Mouse (Mus musculus) MEL (cell line): ENCODE measurements around the gene Mpnd. TPM values are rescaled to one million over a fixed set of nuclear protein-coding genes. Genes with fewer than 3 reads are reported as not detected.

Source experiments
- DNase-seq: peaks from one replicate; pipeline ENCODE4 v3.0.0; 2011; ENCODE audit warnings: low read depth, low spot score
- H3K27ac ChIP-seq: 2 replicates; pipeline ENCODE4 v1.5.1; 2012; ENCODE audit warnings: low read depth, mild to moderate bottlenecking, control low read depth, low read length, moderate library complexity; ENCODE audit not compliant: control insufficient read depth
- H3K27me3 ChIP-seq, 2 experiments: fragments of 150-350 bp in 1 of 2; sonication (generic) in 1 of 2; 2 replicates each; pipeline ENCODE4 v1.6.1; 2012; ENCODE audit warnings: low read length in 2 of 2, mild to moderate bottlenecking in 2 of 2, improper control_type of control experiment in 1 of 2, moderate library complexity in 1 of 2; ENCODE audit not compliant: insufficient read depth in 2 of 2, control insufficient read depth in 1 of 2
- H3K36me3 ChIP-seq, 2 experiments: 2 replicates each; pipeline ENCODE4 v1.6.1; 2012 to 2014; ENCODE audit warnings: low read length in 2 of 2, improper control_type of control experiment in 1 of 2, inconsistent platforms in 1 of 2, mild to moderate bottlenecking in 1 of 2; ENCODE audit not compliant: insufficient read depth in 2 of 2, control insufficient read depth in 1 of 2
- H3K4me1 ChIP-seq, 2 experiments: fragments of 150-350 bp in 1 of 2; sonication (generic) in 1 of 2; 2 replicates each; pipeline ENCODE4 v1.6.1; 2012; ENCODE audit warnings: low read length in 2 of 2, improper control_type of control experiment in 1 of 2, mild to moderate bottlenecking in 1 of 2; ENCODE audit not compliant: insufficient read depth in 2 of 2, control insufficient read depth in 1 of 2
- H3K4me3 ChIP-seq, 2 experiments: fragments of 150-350 bp in 1 of 2; sonication (generic) in 1 of 2; 2 replicates each; pipeline ENCODE4 v1.5.1; 2012; ENCODE audit warnings: low read depth in 2 of 2, low read length in 2 of 2, mild to moderate bottlenecking in 2 of 2, moderate library complexity in 2 of 2, control low read depth in 1 of 2, improper control_type of control experiment in 1 of 2; ENCODE audit not compliant: control insufficient read depth in 1 of 2, insufficient read depth in 1 of 2
- H3K79me2 ChIP-seq: 2 replicates; pipeline ENCODE4 v1.6.1; 2012; ENCODE audit warnings: mild to moderate bottlenecking, low read length, moderate library complexity; ENCODE audit not compliant: control insufficient read depth, poor library complexity, insufficient read depth
- H3K9ac ChIP-seq: 2 replicates; pipeline ENCODE4 v1.6.1; 2012; ENCODE audit warnings: low read depth, mild to moderate bottlenecking, control low read depth, low read length, moderate library complexity; ENCODE audit not compliant: control insufficient read depth, poor library complexity, severe bottlenecking
- H3K9me3 ChIP-seq: fragments of 150-350 bp; sonication (generic); replicated peaks from 2 replicates; pipeline ENCODE4 v1.6.1; 2012; ENCODE audit warnings: mild to moderate bottlenecking, low read length, improper control_type of control experiment, moderate library complexity; ENCODE audit not compliant: insufficient read depth
- BHLHE40 ChIP-seq: IDR thresholded peaks from 2 replicates; pipeline ENCODE4 v1.6.1; 2012; ENCODE audit warnings: low read depth, mild to moderate bottlenecking, inconsistent platforms, low read length, improper control_type of control experiment, borderline replicate concordance
- CHD1 ChIP-seq: IDR thresholded peaks from 2 replicates; pipeline ENCODE4 v1.6.1; 2012; ENCODE audit warnings: low read depth, mild to moderate bottlenecking, inconsistent platforms, low read length, improper control_type of control experiment
- CTCF ChIP-seq, 3 experiments: IDR thresholded peaks in 2 of 3; conservative IDR thresholded peaks in 1 of 3; 2 replicates each; pipeline ENCODE4 v1.5.1; 2011 to 2012; ENCODE audit warnings: low read length in 3 of 3, low read depth in 2 of 3, mild to moderate bottlenecking in 2 of 3, improper control_type of control experiment in 1 of 3, inconsistent platforms in 1 of 3, mixed read lengths in 1 of 3, moderate library complexity in 1 of 3; ENCODE audit not compliant: control insufficient read depth in 1 of 3, insufficient read depth in 1 of 3, poor library complexity in 1 of 3, severe bottlenecking in 1 of 3
- EP300 ChIP-seq, 2 experiments: IDR thresholded peaks; 2 replicates each; pipeline ENCODE4 v1.6.1; 2011; ENCODE audit warnings: improper control_type of control experiment in 2 of 2, low read length in 2 of 2, low read depth in 1 of 2, mild to moderate bottlenecking in 1 of 2
- ETS1 ChIP-seq: IDR thresholded peaks from 2 replicates; pipeline ENCODE4 v1.6.1; 2012; ENCODE audit warnings: low read depth, mild to moderate bottlenecking, inconsistent platforms, low read length, improper control_type of control experiment, moderate library complexity
- GATA1 ChIP-seq: IDR thresholded peaks from 2 replicates; pipeline ENCODE4 v1.6.1; 2011; ENCODE audit warnings: low read depth, low read length, improper control_type of control experiment
- HCFC1 ChIP-seq: IDR thresholded peaks from 2 replicates; pipeline ENCODE4 v1.6.1; 2012; ENCODE audit warnings: low read depth, mild to moderate bottlenecking, inconsistent platforms, low read length, improper control_type of control experiment, moderate library complexity
- KAT2A ChIP-seq: conservative IDR thresholded peaks from 2 replicates; pipeline ENCODE4 v1.6.1; 2012; ENCODE audit warnings: low read depth, low read length, improper control_type of control experiment, inconsistent platforms
- MAFK ChIP-seq: IDR thresholded peaks from 2 replicates; pipeline ENCODE4 v1.6.1; 2011; ENCODE audit warnings: low read depth, mild to moderate bottlenecking, low read length, improper control_type of control experiment, borderline replicate concordance
- MAX ChIP-seq: IDR thresholded peaks from 2 replicates; pipeline ENCODE4 v1.6.1; 2011; ENCODE audit warnings: low read length, improper control_type of control experiment
- MEF2A ChIP-seq: IDR thresholded peaks from 2 replicates; pipeline ENCODE4 v1.6.1; 2014; ENCODE audit warnings: low read depth, mild to moderate bottlenecking, inconsistent platforms, low read length, improper control_type of control experiment; ENCODE audit not compliant: poor library complexity, insufficient replicate concordance, severe bottlenecking; ENCODE audit errors: extremely low read depth
- MYB ChIP-seq: IDR thresholded peaks from 2 replicates; pipeline ENCODE4 v1.6.1; 2011; ENCODE audit warnings: mild to moderate bottlenecking, low read depth, low read length, improper control_type of control experiment
- MYC ChIP-seq: IDR thresholded peaks from 2 replicates; pipeline ENCODE4 v1.6.1; 2011; ENCODE audit warnings: low read depth, mild to moderate bottlenecking, low read length, improper control_type of control experiment, moderate library complexity
- POLR2A ChIP-seq, 2 experiments: IDR thresholded peaks; 2 replicates each; pipeline ENCODE4 v1.6.1; 2011 to 2012; ENCODE audit warnings: low read length in 2 of 2, mild to moderate bottlenecking in 2 of 2, control low read depth in 1 of 2, improper control_type of control experiment in 1 of 2, low read depth in 1 of 2, moderate library complexity in 1 of 2; ENCODE audit not compliant: control insufficient read depth in 1 of 2, insufficient read depth in 1 of 2, poor library complexity in 1 of 2
- POLR2AphosphoS2 ChIP-seq: IDR thresholded peaks from 2 replicates; pipeline ENCODE4 v1.6.1; 2011; ENCODE audit warnings: low read length, improper control_type of control experiment
- POLR2AphosphoS5 ChIP-seq: IDR thresholded peaks from 2 replicates; pipeline ENCODE4 v1.6.1; 2012; ENCODE audit warnings: low read depth, borderline replicate concordance, mild to moderate bottlenecking, inconsistent platforms, low read length, moderate library complexity, mixed read lengths
- SMC3 ChIP-seq: IDR thresholded peaks from 2 replicates; pipeline ENCODE4 v1.6.1; 2011; ENCODE audit warnings: low read depth, low read length, improper control_type of control experiment
- TAL1 ChIP-seq: IDR thresholded peaks from 2 replicates; pipeline ENCODE4 v1.6.1; 2012; ENCODE audit warnings: mild to moderate bottlenecking, inconsistent platforms, low read length, moderate library complexity, mixed read lengths
- TCF12 ChIP-seq: IDR thresholded peaks from 2 replicates; pipeline ENCODE4 v1.6.1; 2014; ENCODE audit warnings: low read depth, mild to moderate bottlenecking, inconsistent platforms, low read length, improper control_type of control experiment, moderate library complexity
- UBTF ChIP-seq: IDR thresholded peaks from 2 replicates; pipeline ENCODE4 v1.6.1; 2012; ENCODE audit warnings: low read depth, mild to moderate bottlenecking, inconsistent platforms, low read length, improper control_type of control experiment, moderate library complexity, borderline replicate concordance; ENCODE audit not compliant: insufficient read depth
- USF1 ChIP-seq: IDR thresholded peaks from 2 replicates; pipeline ENCODE4 v1.6.1; 2014; ENCODE audit warnings: low read depth, mild to moderate bottlenecking, inconsistent platforms, low read length, improper control_type of control experiment, moderate library complexity
- USF2 ChIP-seq, 2 experiments: IDR thresholded peaks; 2 replicates each; pipeline ENCODE4 v1.6.1; 2011 to 2012; ENCODE audit warnings: improper control_type of control experiment in 2 of 2, low read length in 2 of 2, borderline replicate concordance in 1 of 2, inconsistent platforms in 1 of 2, low read depth in 1 of 2, mild to moderate bottlenecking in 1 of 2; ENCODE audit not compliant: insufficient read depth in 1 of 2
- ZC3H11A ChIP-seq: IDR thresholded peaks from 2 replicates; pipeline ENCODE4 v1.6.1; 2012; ENCODE audit warnings: low read depth, mild to moderate bottlenecking, inconsistent platforms, low read length, improper control_type of control experiment
- polyA plus RNA-seq, 2 experiments: library from polyadenylated mRNA; stranded (reverse) in 1 of 2; unstranded in 1 of 2; fragments of >175 nt in 1 of 2; fragments of >200 nt in 1 of 2; gene quantifications; 2 replicates each; pipeline versions ENCODE4 v1.2.1 to v1.2.4; 2012; ENCODE audit warnings: low replicate concordance in 2 of 2, low read depth in 1 of 2; ENCODE audit not compliant: insufficient read length in 2 of 2, insufficient read depth in 1 of 2, missing spikeins in 1 of 2
- total RNA-seq: library from RNA; depleted of rRNA; stranded (reverse); fragments of 300-350 nt; gene quantifications from 2 replicates; pipeline ENCODE4 v1.2.3, GENCODE M21; 2012

The Mpnd gene
- total and polyA plus RNA-seq, 3 experiments: 3.9 to 18.3 TPM; not detected in 1

DNA sequence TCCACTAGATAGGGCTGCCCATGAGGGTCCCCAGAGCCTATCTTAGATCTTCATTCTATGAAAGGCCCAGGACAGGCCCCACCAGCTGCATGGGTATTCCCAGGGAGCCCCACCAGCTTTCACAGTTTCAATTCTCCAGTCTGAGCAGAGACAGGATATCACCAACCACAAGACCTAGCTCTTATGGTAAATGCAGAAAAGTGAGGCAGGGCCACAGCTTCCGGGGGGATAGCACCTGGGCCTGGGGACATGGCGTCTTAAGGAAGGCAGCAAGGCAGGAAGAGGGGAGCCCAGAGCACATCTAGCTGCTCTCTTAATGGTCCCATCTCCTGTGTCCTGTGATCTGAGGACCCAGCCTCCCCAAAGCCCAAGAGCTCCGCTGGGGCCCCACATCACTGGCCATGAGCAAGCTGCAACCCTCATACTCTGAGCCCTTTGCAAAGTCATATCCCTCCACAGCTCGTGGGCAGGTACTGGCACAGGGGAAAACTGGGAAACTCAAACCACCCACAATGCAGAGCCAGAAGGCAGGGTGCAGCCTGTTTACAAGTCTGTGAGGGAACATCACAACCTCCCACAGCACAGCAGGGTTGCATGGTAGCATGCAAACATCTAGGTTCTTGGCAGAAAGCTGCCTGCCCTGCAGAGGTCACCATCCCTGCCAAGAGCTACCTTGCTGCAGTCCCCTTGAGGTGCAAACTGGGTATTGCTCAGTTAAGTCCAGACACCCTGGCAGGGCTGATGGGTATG, 15.8 kb downstream of the Mpnd start:
- Histone ChIP-seq H3K9ac (no peak overlapping the region), H3K4me3 (no peak overlapping the region), H3K27ac (no peak overlapping the region), H3K27me3 (no peaks in the 10 kb centered on the region), H3K4me1 (no peaks in the 10 kb centered on the region), H3K36me3 (peaks cover 0 to 3% of the 10 kb centered on the region in 2 experiments; a peak in 2 of 4 replicates), H3K79me2 (peaks cover 5% of the 10 kb centered on the region), H3K9me3 (no peaks in the 10 kb centered on the region)
- DNase-seq: no peak
- TF ChIP-seq MEF2A (no peak), MAFK (no peak), POLR2AphosphoS5 (no peak), UBTF (no peak), MYB (no peak), GATA1 (no peak), USF1 (no peak), CTCF (IDR thresholded peaks at IDR 0.05 in 2 of 3, conservative IDR thresholded peaks at IDR 0.05 in 1 of 3; ENCODE audit: control insufficient read depth in 1 of 3, insufficient read depth in 1 of 3, low read depth in 2 of 3, low read length in 3 of 3, poor library complexity in 1 of 3, severe bottlenecking in 1 of 3) (no peak), ZC3H11A (no peak), TCF12 (no peak), MYC (no peak), USF2 (IDR thresholded peaks at IDR 0.05; ENCODE audit: borderline replicate concordance in 1 of 2, insufficient read depth in 1 of 2, low read depth in 1 of 2, low read length in 2 of 2) (no peak), POLR2AphosphoS2 (no peak), KAT2A (no peak), POLR2A (IDR thresholded peaks at IDR 0.05; ENCODE audit: control insufficient read depth in 1 of 2, insufficient read depth in 1 of 2, low read depth in 1 of 2, low read length in 2 of 2, poor library complexity in 1 of 2) (no peak), SMC3 (no peak), EP300 (IDR thresholded peaks at IDR 0.05; ENCODE audit: low read depth in 1 of 2, low read length in 2 of 2) (no peak)

DNA sequence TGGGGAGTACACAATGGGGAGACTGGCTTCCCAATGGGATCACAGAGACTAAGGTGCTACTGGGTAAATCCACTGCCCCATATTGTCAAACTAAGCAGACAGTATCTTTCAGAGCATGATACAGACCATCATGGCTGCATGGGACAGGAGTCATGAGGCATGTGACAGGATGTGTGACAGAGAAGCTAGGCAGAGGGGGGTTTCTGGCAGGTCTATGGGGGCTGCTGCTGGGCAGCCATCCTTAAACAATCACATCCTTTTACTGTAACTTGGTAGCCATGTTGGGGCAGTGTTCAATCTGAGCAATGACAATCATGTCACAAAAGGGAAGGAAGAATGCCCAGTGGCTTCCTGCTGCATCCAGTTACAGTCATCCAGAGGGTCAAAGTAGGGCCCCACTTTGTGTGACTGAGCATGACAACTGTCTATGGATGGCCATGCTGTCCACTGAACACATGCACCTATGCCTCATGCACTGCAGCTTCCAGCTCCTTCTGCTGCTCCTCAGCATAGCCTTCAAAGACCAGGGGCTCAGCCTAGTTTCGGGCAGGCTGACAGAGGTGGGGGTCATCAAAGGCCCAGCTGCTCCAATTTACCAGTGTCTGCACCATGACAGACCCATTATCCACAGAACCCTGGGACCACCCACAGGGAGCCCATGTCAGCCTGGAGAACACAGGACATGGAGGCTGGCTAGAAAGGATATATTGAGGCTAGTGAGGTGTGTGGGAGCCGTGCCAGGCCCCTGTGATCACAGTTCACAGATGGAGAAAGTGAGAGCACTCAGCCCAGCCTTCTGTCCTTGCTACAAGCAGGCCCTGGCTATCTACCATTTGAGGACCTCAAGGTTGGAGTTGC, 16.8 kb downstream of the Mpnd start:
- H3K27me3 ChIP-seq: no peaks in the 10 kb centered on the region
- no peak overlapping the region for H3K4me3 ChIP-seq
- H3K36me3 ChIP-seq: peaks cover 0 to 3% of the 10 kb centered on the region in 2 experiments; a peak in 1 of 4 replicates
- H3K79me2 ChIP-seq: peaks cover 13% of the 10 kb centered on the region
- no peak for TF ChIP-seq MYB
- no peak for TF ChIP-seq CTCF (IDR thresholded peaks at IDR 0.05 in 2 of 3, conservative IDR thresholded peaks at IDR 0.05 in 1 of 3; ENCODE audit: control insufficient read depth in 1 of 3, insufficient read depth in 1 of 3, low read depth in 2 of 3, low read length in 3 of 3, poor library complexity in 1 of 3, severe bottlenecking in 1 of 3)
- TF ChIP-seq CHD1: no peak
- TF ChIP-seq MYC: no peak
- no peak for TF ChIP-seq UBTF
- TF ChIP-seq TAL1: no peak
- TF ChIP-seq SMC3: no peak
- no peak for TF ChIP-seq ETS1
- TF ChIP-seq MAX: no peak
- no peak for TF ChIP-seq HCFC1
- no peak for TF ChIP-seq EP300 (IDR thresholded peaks at IDR 0.05; ENCODE audit: low read depth in 1 of 2, low read length in 2 of 2)
- TF ChIP-seq BHLHE40: no peak
- no peak for TF ChIP-seq TCF12
- H3K27ac ChIP-seq: no peak overlapping the region
- H3K9me3 ChIP-seq: no peaks in the 10 kb centered on the region
- DNase-seq: no peak
- no peaks in the 10 kb centered on the region for H3K4me1 ChIP-seq
- H3K9ac ChIP-seq: no peak overlapping the region
